Mouse (Mus musculus) hindbrain, postnatal 0 days (tissue): ENCODE measurements around the gene Cyp4f18. TPM values are rescaled to one million over a fixed set of nuclear protein-coding genes. Genes with fewer than 3 reads are reported as not detected.
"Not testable (repeated sequence)": the region's sequence is repeated elsewhere in the genome, so short reads cannot be mapped to it uniquely, and the experiment has no call there.

Experiments
- ATAC-seq: fragments of 200-750 bp; cut with Nextera tagmentation; 2 replicates; pipeline ENCODE4 v1.8.0; 2017; ENCODE audit warnings: mild to moderate bottlenecking, moderate TSS enrichment, moderate library complexity
- DNase-seq: peaks from one replicate; pipeline ENCODE4 v3.0.0-alpha.2; 2015; ENCODE audit warnings: low spot score
- H3K27ac ChIP-seq: fragments of 300-500 bp; sonication (generic); 2 replicates; pipeline ENCODE4 v1.5.1; 2014; ENCODE audit warnings: mild to moderate bottlenecking
- H3K27me3 ChIP-seq: fragments of 300-500 bp; sonication (generic); 2 replicates; pipeline ENCODE4 v1.6.1; 2014; ENCODE audit warnings: low read length, mixed read lengths; ENCODE audit not compliant: insufficient read depth
- H3K36me3 ChIP-seq: fragments of 300-500 bp; sonication (generic); 2 replicates; pipeline ENCODE4 v1.6.1; 2014; ENCODE audit warnings: low read length, mixed read lengths; ENCODE audit not compliant: insufficient read depth
- H3K4me1 ChIP-seq: fragments of 300-500 bp; sonication (generic); 2 replicates; pipeline ENCODE4 v1.6.1; 2014; ENCODE audit warnings: antibody characterized with exemption, low read length, mixed read lengths; ENCODE audit not compliant: insufficient read depth
- H3K4me2 ChIP-seq: fragments of 300-500 bp; sonication (generic); 2 replicates; pipeline ENCODE4 v1.6.1; 2014; ENCODE audit warnings: low read depth, mild to moderate bottlenecking, low read length, moderate library complexity, mixed read lengths
- H3K4me3 ChIP-seq: fragments of 300-500 bp; sonication (generic); 2 replicates; pipeline ENCODE4 v1.5.1; 2014; ENCODE audit warnings: low read length
- H3K9ac ChIP-seq: fragments of 300-500 bp; sonication (generic); replicated peaks from 2 replicates; pipeline ENCODE4 v1.6.1; 2014; ENCODE audit warnings: mild to moderate bottlenecking, low read length, moderate library complexity, mixed read lengths
- H3K9me3 ChIP-seq: fragments of 300-500 bp; sonication (generic); 2 replicates; pipeline ENCODE4 v1.6.1; 2016; ENCODE audit warnings: low read length, mixed read lengths
- CTCF ChIP-seq: IDR thresholded peaks from 2 replicates; pipeline ENCODE4 v1.5.1; 2016; ENCODE audit warnings: antibody characterized with exemption, control low read depth, low read depth
- WGBS: fragments of 180-500 bp; shearing (Covaris S2); extraction: QIAGEN DNeasy Blood & Tissue Kit; methylation state at CpG from one replicate; pipeline ENCODE4 v1.1.7; 2014; 5-methylcytosine and 5-hydroxymethylcytosine counted together
- polyA plus RNA-seq: library from polyadenylated mRNA; unstranded; fragments of >200 nt; fragmentation: Nextera tagmentation; extraction: Ambion mirVana; gene quantifications from 2 replicates; pipeline ENCODE4 v1.2.1, GENCODE M21; 2015
- total RNA-seq: library from RNA; depleted of rRNA; stranded (reverse); fragments of >200 nt; gene quantifications from 2 replicates; pipeline ENCODE4 v1.2.3, GENCODE M21; 2014; rRNA removed

The Cyp4f18 gene
- total RNA-seq = not detected in 2 replicates
- polyA plus RNA-seq = 0.46 and 0.78 TPM in 2 replicates

- no peak for TF ChIP-seq CTCF
- ATAC-seq = no peak
- Histone ChIP-seq H3K27ac (no peak within 1 kb of the TSS), H3K4me2 (no peak within 1 kb of the TSS), H3K4me3 (no peak within 1 kb of the TSS), H3K36me3 (no peaks in the 10 kb centered on the region), H3K9me3 (no peaks in the 10 kb centered on the region), H3K27me3 (no peaks in the 10 kb centered on the region), H3K4me1 (no peaks in the 10 kb centered on the region), H3K9ac (no peak within 1 kb of the TSS)
- WGBS = 69% methylated on average over 3 of the region's 3 CpGs
- DNase-seq = no peak
These were observed at the start of gene Cyp4f18 for GRCm38 (mm10) chr8:72009473-72009872. Gene Cyp4f18 (minus strand): TSS chr8:72009626.

DNA sequence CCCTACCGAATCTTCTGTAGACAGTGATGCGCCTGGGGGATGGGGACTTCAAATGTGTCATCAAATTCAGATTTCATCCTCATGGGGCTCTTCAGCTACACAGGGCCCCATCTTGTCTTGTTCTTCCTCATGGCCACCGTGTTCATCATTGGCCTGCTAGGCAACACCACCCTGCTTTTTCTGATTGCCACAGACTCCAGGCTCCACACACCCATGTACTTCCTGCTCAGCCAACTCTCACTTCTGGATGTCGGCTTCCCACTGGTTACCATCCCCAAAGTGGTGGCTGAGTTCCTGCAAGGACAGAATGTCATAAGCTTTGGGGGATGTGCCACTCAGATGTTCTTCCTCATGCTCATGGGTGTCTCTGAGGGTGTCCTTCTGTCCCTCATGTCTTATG is 48.2 kb upstream of the Cyp4f18 start:
- H3K4me1 ChIP-seq, ATAC-seq: not testable (repeated sequence)
- 93% methylated on average over 3 of the region's 4 CpGs for WGBS

DNA sequence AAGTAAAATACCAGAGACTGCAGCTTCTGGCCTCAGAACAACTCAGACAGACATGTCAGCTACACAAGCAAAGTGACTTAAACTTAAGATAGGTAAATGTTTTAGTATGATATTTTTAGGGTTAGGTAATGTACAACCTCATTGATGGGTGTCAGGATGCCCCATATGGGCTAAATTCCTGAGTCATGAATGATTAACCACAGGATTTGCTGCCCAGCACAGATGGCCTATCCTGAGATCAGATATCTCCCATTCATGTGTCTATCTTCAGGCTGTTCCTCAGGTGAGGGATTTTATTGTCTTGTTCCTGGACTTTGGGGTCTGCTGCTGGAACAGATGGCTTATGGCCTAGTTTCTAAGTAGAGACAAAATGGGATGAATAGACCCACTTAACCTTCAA is 45.2 kb upstream of the Cyp4f18 start:
- not testable (repeated sequence) for H3K27ac ChIP-seq, H3K4me2 ChIP-seq, H3K4me3 ChIP-seq, H3K9me3 ChIP-seq, H3K9ac ChIP-seq, DNase-seq, H3K36me3 ChIP-seq, H3K27me3 ChIP-seq, H3K4me1 ChIP-seq, ATAC-seq

More for the DNA sequence above, 48.2 kb upstream of the Cyp4f18 start:
- DNase-seq, H3K27me3 ChIP-seq, H3K36me3 ChIP-seq, H3K4me3 ChIP-seq, H3K4me2 ChIP-seq, H3K9me3 ChIP-seq, H3K27ac ChIP-seq, H3K9ac ChIP-seq: not testable (repeated sequence)

DNA sequence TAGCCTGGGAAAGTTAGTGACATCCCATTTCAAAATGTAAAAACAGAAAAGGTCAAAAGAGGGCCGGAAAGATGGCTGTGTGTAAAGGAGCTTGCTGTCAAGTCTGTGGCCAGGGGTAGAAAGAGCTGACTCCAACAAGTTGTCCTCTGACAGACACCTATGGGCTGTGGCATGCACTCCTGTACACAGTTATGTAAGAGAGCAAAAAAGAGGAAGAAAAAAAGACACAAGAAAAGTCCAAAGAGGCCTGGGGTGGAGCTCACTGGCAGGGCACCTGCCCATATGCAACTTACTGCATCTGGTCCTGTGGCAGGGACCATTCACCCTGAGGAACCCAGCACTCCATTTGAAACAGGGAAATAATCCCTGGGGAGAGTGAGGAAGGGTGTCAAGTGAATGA is 33.1 kb upstream of the Cyp4f18 start:
- H3K4me2 ChIP-seq = no peak overlapping the region
- ATAC-seq (no peak), DNase-seq (no peak)
- H3K27me3 ChIP-seq = no peaks in the 10 kb centered on the region
- H3K9me3 ChIP-seq = no peaks in the 10 kb centered on the region
- WGBS = 79% methylated on average over 1 of the region's 1 CpGs
- H3K9ac ChIP-seq = no peak overlapping the region
- no peak overlapping the region for H3K27ac ChIP-seq
- TF ChIP-seq CTCF = no peak
- H3K4me3 ChIP-seq = no peak overlapping the region
- H3K36me3 ChIP-seq = no peaks in the 10 kb centered on the region
- no peaks in the 10 kb centered on the region for H3K4me1 ChIP-seq

- not testable (repeated sequence) for ATAC-seq, H3K27ac ChIP-seq, DNase-seq, H3K4me2 ChIP-seq, H3K4me1 ChIP-seq, H3K27me3 ChIP-seq, H3K36me3 ChIP-seq, H3K9me3 ChIP-seq, H3K9ac ChIP-seq, H3K4me3 ChIP-seq
- 78% methylated on average over 4 of the region's 4 CpGs for WGBS
These were observed 31.5 kb upstream of the Cyp4f18 start, which contains the start of gene Olfr372 for GRCm38 (mm10) chr8:72040918-72041317. Gene Olfr372 (plus strand): TSS chr8:72041218.

GRCm38 (mm10) chr8:72032926-72033325 is 23.5 kb upstream of the Cyp4f18 start:
- not testable (repeated sequence) for H3K4me3 ChIP-seq, H3K9ac ChIP-seq, H3K27me3 ChIP-seq, DNase-seq, H3K9me3 ChIP-seq, ATAC-seq, H3K4me2 ChIP-seq, H3K4me1 ChIP-seq, H3K27ac ChIP-seq, H3K36me3 ChIP-seq
- WGBS = 29% methylated on average over 4 of the region's 4 CpGs
- peak; percentile 48 for TF ChIP-seq CTCF

- H3K4me3 ChIP-seq, H3K27ac ChIP-seq, H3K4me2 ChIP-seq, H3K9ac ChIP-seq, H3K36me3 ChIP-seq, H3K4me1 ChIP-seq, H3K27me3 ChIP-seq, ATAC-seq, DNase-seq, H3K9me3 ChIP-seq: not testable (repeated sequence)
- WGBS = 21% methylated on average over 3 of the region's 9 CpGs
These were observed 15.5 kb upstream of the Cyp4f18 start for GRCm38 (mm10) chr8:72024886-72025285.
